Mouse (Mus musculus) forebrain, embryonic 14.5 days (tissue): ENCODE measurements around the gene Col2a1. TPM values are rescaled to one million over a fixed set of nuclear protein-coding genes. Genes with fewer than 3 reads are reported as not detected.

ENCODE experiments used
- ATAC-seq: fragments of 200-750 bp; cut with Nextera tagmentation; 2 replicates; pipeline ENCODE4 v1.8.0; 2017; ENCODE audit warnings: mild to moderate bottlenecking, moderate library complexity
- DNase-seq: peaks from one replicate; pipeline ENCODE4 v3.0.0-alpha.2; 2015; ENCODE audit warnings: low spot score
- H3K27ac ChIP-seq: fragments of 300-500 bp; sonication (generic); 2 replicates; pipeline ENCODE4 v1.5.1; 2014; ENCODE audit warnings: low read depth, mild to moderate bottlenecking, control low read depth, low read length, moderate library complexity
- H3K27me3 ChIP-seq: fragments of 300-500 bp; sonication (generic); replicated peaks from 2 replicates; pipeline ENCODE4 v1.6.1; 2014; ENCODE audit warnings: low read length, control low read depth, mixed read lengths; ENCODE audit not compliant: control insufficient read depth, insufficient read depth
- H3K36me3 ChIP-seq: fragments of 300-500 bp; sonication (generic); 2 replicates; pipeline ENCODE4 v1.6.1; 2014; ENCODE audit warnings: low read length, control low read depth; ENCODE audit not compliant: control insufficient read depth, insufficient read depth
- H3K4me1 ChIP-seq: fragments of 300-500 bp; sonication (generic); 2 replicates; pipeline ENCODE4 v1.6.1; 2014; ENCODE audit warnings: antibody characterized with exemption, low read length, control low read depth; ENCODE audit not compliant: control insufficient read depth, insufficient read depth
- H3K4me2 ChIP-seq: fragments of 300-500 bp; sonication (generic); 2 replicates; pipeline ENCODE4 v1.6.1; 2014; ENCODE audit warnings: mild to moderate bottlenecking, control low read depth, low read length
- H3K4me3 ChIP-seq: fragments of 300-500 bp; sonication (generic); 2 replicates; pipeline ENCODE4 v1.5.1; 2014; ENCODE audit warnings: low read depth, low read length, control low read depth
- H3K9ac ChIP-seq: fragments of 300-500 bp; sonication (generic); 2 replicates; pipeline ENCODE4 v1.6.1; 2014; ENCODE audit warnings: mild to moderate bottlenecking, low read length, control low read depth, moderate library complexity
- H3K9me3 ChIP-seq: fragments of 300-500 bp; sonication (generic); replicated peaks from 2 replicates; pipeline ENCODE4 v1.6.1; 2016; ENCODE audit warnings: low read length, control low read depth, mixed read lengths; ENCODE audit not compliant: control insufficient read depth
- WGBS: fragments of 180-500 bp; shearing (Covaris S2); extraction: QIAGEN DNeasy Blood & Tissue Kit; methylation state at CpG from one replicate; pipeline ENCODE4 v1.1.7; 2014; 5-methylcytosine and 5-hydroxymethylcytosine counted together
- polyA plus RNA-seq: library from polyadenylated mRNA; unstranded; fragments of >200 nt; fragmentation: Nextera tagmentation; extraction: Ambion mirVana; gene quantifications from 2 replicates; pipeline ENCODE4 v1.2.1, GENCODE M21; 2014

The Col2a1 gene
- polyA plus RNA-seq, result 19.4 and 23.9 TPM in 2 replicates

DNA sequence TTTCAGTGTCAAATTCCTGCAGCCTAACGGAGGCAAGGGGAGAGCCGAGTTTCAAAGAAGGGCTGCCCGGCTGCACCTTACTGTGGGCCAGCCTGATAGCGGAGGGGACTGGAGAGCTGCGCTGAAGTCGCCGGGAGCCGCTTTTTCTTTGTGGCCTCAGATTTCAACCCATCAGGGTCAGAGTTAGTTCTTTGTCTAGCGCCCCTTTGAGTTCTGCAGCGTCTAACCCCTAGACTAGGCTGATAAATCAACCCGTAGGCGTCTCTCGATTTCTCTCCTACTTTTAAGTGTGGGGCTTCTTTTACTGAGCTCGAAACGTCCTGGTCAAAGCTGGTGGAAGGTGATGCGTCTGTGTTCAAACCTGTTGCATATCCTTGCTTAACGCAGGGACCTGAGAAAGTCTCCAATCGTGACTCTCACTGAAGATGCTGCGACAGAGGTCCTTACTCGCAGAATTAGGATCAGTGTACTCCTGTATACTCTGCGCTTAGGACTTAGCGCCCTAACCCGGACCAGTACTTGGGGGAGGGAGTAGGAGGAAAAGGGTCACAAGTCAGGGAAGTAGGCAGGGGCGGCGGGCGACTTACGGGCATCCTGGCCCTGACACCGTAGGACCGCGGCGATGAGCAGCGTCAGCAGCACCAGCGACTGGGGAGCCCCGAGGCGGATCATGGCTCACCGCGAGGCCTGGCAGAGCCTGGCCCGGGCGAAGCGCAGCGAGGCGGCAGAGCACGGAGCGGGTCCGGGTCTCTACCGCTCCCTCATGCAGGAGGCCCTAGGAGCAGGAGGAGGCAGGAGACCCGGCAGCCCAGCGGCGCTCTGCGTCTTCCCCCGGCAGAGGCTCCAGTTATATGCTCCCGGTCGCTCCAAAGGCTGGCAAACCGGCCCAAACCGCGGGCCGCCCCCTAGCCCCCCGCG lies at the start of gene Col2a1:
Gene Col2a1 (minus strand): TSS at position 874 of the 918 bp plus-strand sequence.
- ATAC-seq, result peak; percentile 42
- Histone ChIP-seq H3K27me3 (peaks cover 13% of the 10 kb centered on the region; the same call in 1 of the 2 replicates), H3K9me3 (no peaks in the 10 kb centered on the region), H3K27ac (peak within 1 kb of the TSS; percentile 84), H3K4me2 (peak within 1 kb of the TSS; percentile 79), H3K36me3 (no peaks in the 10 kb centered on the region), H3K9ac (peak within 1 kb of the TSS; percentile 69), H3K4me3 (peak within 1 kb of the TSS; percentile 43), H3K4me1 (peaks cover 42% of the 10 kb centered on the region)
- 1% methylated on average over 58 of the region's 59 CpGs for WGBS
- DNase-seq, result peak; percentile 62

DNA sequence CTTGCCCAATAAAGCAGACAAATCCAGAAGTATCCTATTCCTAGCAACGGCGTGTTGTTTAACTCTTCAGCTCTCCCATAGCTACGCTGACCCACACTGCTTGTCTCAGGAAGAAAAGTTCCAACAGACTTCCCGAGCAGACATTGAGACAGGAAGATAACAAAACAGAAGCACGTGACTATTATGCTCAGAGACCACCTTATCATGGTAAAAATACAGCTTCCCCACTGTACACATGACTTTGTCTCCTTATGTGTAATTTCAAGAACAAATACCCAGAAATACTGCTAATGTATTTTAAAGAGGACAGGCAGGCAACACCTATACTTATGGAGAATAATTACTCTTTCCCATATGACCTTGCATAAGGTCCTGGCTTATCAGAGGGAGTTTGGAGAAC lies 47.2 kb upstream of the Col2a1 start:
- Histone ChIP-seq H3K9me3 (no peaks in the 10 kb centered on the region), H3K4me2 (no peak overlapping the region), H3K4me1 (no peaks in the 10 kb centered on the region), H3K27ac (no peak overlapping the region), H3K27me3 (no peaks in the 10 kb centered on the region), H3K4me3 (no peak overlapping the region), H3K9ac (no peak overlapping the region), H3K36me3 (peaks cover 69% of the 10 kb centered on the region)
- DNase-seq (no peak), ATAC-seq (no peak)
- 89% methylated on average over 5 of the region's 5 CpGs for WGBS

DNA sequence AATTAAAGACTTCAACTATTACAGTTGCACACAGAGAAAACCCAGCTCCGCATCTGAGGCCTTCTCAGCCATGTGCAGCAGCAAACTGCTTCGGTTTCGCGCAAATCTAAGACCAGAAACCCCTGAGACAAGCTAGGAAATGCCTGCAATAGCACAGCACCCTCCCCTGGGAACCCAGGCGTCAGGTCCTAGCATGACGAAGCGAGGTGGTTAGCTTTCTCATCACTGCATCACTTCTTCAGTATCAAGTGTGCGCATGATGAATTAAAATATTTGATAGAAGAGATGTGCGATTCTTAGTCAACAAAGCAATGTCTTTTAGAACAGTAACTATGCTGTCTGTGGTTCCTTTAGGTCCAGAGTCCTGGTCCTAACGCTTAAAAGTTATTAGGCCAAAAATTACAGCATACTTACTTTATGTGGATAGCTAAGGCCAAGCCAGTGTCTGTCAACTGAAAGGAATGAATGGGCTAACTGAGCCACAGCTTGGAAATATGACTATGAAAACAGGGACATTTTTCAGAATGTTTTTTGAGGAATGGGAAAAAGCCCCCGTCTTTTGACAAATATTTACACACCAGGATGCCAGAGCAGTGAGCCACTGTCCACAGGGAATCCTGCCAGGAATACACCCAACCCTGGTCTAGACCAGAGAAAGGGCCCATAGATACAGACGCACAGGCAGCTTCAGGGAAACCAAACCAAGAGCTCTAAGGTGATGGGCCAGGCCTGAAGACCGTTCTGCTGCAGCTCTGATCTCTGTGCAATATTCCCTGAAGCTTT lies 44.6 kb upstream of the Col2a1 start:
- DNase-seq (no peak), ATAC-seq (no peak)
- no peak overlapping the region for H3K9ac ChIP-seq
- no peak overlapping the region for H3K27ac ChIP-seq
- no peaks in the 10 kb centered on the region for H3K27me3 ChIP-seq
- no peak overlapping the region for H3K4me2 ChIP-seq
- WGBS, result 92% methylated on average over 13 of the region's 13 CpGs
- H3K36me3 ChIP-seq, result peaks cover 83% of the 10 kb centered on the region
- no peaks in the 10 kb centered on the region for H3K9me3 ChIP-seq
- H3K4me3 ChIP-seq, result no peak overlapping the region
- no peaks in the 10 kb centered on the region for H3K4me1 ChIP-seq

DNA sequence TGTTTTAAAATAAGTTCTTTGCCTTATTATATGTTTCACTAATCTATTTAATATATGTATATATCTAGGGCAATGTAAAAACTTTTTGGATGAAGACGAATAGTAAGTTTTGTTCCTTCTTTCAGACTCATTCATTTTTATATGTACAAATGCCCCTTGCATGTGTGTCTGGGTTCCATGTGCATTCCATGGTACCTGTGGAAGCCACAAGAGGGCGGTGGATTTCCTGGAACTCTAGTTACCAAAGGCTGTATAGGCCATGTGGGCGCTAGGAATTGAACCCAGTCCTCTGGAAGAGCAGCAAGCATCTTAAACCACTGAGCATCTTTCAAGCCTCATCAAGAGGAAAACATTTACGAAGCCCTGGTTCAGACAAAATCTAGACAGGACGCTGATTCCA lies 39.9 kb upstream of the Col2a1 start:
- Histone ChIP-seq H3K27ac (no peak overlapping the region), H3K27me3 (no peaks in the 10 kb centered on the region), H3K4me3 (no peak overlapping the region), H3K36me3 (peaks cover 84% of the 10 kb centered on the region), H3K9ac (no peak overlapping the region), H3K4me1 (no peaks in the 10 kb centered on the region), H3K9me3 (no peaks in the 10 kb centered on the region), H3K4me2 (no peak overlapping the region)
- WGBS, result 93% methylated on average over 5 of the region's 5 CpGs
- ATAC-seq (no peak), DNase-seq (no peak)

DNA sequence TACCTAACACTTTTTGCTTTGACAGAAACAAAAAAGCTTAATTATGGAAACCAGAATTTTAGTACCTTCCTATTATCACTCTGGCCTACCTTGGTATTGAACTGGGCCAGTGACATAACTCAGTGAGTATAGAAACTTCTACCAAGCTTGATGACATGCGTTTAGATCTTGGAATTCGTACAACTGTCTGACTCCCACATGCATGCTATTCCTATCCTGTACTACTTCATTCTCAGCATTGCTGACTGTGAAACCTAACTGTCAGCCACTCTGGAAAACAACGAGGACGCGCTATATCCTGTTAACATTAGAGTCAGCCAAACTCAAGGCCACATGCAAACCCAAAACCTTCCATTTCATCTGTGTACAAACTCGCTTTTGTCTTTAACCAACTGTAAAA lies 39.5 kb upstream of the Col2a1 start:
- Histone ChIP-seq H3K36me3 (peaks cover 83% of the 10 kb centered on the region), H3K9ac (no peak overlapping the region), H3K4me3 (no peak overlapping the region), H3K27ac (no peak overlapping the region), H3K4me2 (no peak overlapping the region), H3K4me1 (no peaks in the 10 kb centered on the region), H3K27me3 (no peaks in the 10 kb centered on the region), H3K9me3 (no peaks in the 10 kb centered on the region)
- DNase-seq (no peak), ATAC-seq (no peak)
- 97% methylated on average over 6 of the region's 6 CpGs for WGBS

DNA sequence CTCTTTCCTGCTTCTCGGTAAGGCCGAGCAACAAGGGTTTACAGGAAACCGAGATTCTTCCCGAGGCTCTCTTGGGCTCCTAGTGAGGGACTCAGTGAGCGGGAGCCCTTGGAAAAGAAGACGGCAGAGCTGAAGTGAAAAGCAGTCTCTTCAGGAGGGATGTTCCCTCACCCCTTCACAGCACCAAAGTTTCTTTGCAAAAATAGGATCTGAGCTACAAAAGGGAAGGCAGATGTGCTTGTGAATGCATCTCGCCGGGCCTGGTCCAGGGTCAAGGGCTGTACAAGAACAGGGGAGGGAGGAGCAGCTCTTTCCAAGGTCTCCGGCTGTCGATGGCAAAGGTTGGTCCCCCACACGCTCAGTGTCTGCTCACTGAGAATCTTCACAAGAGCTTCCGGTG lies 38.0 kb upstream of the Col2a1 start:
- ATAC-seq, result no peak

DNA sequence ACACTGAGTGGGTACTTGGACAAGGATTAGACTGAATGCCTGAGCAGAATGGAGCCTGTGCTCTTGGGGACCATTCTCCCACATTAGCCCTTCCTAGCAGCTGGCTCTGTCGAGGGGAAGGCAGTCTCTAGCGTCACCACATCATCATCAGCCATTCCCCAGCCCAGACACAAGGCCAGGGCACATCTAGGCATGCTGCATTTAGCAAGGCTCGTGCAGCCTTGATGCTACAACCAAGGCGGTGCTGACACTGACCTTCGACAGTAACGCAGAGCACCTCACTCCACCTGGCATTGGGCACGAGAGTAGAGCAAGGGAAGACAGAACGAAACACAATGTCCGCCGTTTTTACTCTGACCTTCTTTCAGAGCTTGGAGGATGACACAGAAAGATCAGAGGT lies 35.2 kb upstream of the Col2a1 start:
- H3K36me3 ChIP-seq, result peaks cover 56% of the 10 kb centered on the region
- H3K9me3 ChIP-seq, result no peaks in the 10 kb centered on the region
- no peak overlapping the region for H3K4me3 ChIP-seq
- H3K9ac ChIP-seq, result no peak overlapping the region
- H3K27ac ChIP-seq, result no peak overlapping the region
- DNase-seq (no peak), ATAC-seq (no peak)
- H3K4me2 ChIP-seq, result no peak overlapping the region
- no peaks in the 10 kb centered on the region for H3K27me3 ChIP-seq
- WGBS, result 89% methylated on average over 10 of the region's 10 CpGs
- H3K4me1 ChIP-seq, result peaks cover 10% of the 10 kb centered on the region

More for the DNA sequence above, 38.0 kb upstream of the Col2a1 start:
- Histone ChIP-seq H3K9me3 (no peaks in the 10 kb centered on the region), H3K9ac (no peak overlapping the region), H3K4me3 (no peak overlapping the region), H3K4me1 (no peaks in the 10 kb centered on the region), H3K36me3 (peaks cover 75% of the 10 kb centered on the region), H3K4me2 (no peak overlapping the region), H3K27ac (no peak overlapping the region), H3K27me3 (no peaks in the 10 kb centered on the region)
- DNase-seq, result no peak
- 88% methylated on average over 12 of the region's 12 CpGs for WGBS

DNA sequence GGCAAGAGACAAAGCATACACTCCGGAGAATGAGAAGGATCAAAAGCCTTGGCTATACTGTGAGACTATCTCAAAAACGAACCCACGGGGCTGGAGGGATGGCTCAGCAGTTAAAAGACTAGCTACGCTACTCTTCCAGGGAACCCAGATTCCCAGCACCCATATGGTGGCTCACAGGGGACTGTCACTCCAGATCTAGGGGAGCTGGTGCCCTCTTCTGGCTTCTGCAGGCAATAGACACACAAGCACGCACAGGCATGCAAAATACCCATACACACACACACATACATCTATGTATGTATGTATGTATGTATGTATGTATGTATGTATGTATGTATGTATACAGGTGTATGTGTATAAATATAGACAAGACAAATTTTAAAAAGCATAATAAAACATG lies 32.1 kb upstream of the Col2a1 start:
- H3K4me2 ChIP-seq, result no peak overlapping the region
- no peak for DNase-seq
- no peak overlapping the region for H3K9ac ChIP-seq
- no peaks in the 10 kb centered on the region for H3K9me3 ChIP-seq
- no peak for ATAC-seq
- H3K36me3 ChIP-seq, result peaks cover 29% of the 10 kb centered on the region
- WGBS, result 97% methylated on average over 5 of the region's 5 CpGs
- peaks cover 12% of the 10 kb centered on the region for H3K4me1 ChIP-seq
- no peaks in the 10 kb centered on the region for H3K27me3 ChIP-seq
- no peak overlapping the region for H3K27ac ChIP-seq
- no peak overlapping the region for H3K4me3 ChIP-seq
